Comparison of ENCODE assay signal across 18 mouse cellular contexts in the genomic region with DNA sequence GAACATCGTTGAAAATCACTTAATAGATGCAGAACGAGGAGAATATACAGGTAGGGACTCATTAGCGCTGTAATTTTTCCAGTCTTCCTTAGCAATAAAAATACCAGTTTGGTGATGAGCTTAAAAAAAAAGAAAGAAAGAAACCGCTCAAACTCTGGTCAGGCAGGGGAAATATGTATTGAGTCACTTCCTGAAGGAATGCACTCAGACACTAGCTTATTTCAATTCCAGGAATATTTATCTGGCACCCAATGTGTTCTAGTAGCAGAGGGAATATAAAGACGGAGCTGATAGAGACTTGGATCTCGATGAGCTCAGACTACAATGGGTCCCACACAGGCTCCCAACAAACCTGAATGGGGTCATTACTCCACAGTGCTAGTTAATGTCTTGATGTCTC. TPM values are rescaled to one million over a fixed set of nuclear protein-coding genes. Genes with fewer than 3 reads are reported as not detected.
"Had no signal": no experiment of that assay in that cellular context is flagged by ENCODE, and none has a peak within 500 bp of the region (broad histone marks: within the 10 kb centered on the region; RNA-seq: fewer than 3 reads in every experiment).

No protein-coding gene starts in this region.

- H3K9me3 ChIP-seq: liver, embryonic 13.5 days; liver, embryonic 15.5 days; lung, embryonic 15.5 days; midbrain, embryonic 12.5 days; midbrain, embryonic 15.5 days; neural tube, embryonic 12.5 days had no signal

- H3K36me3 ChIP-seq: liver, embryonic 13.5 days; liver, embryonic 15.5 days; lung, embryonic 15.5 days; midbrain, embryonic 12.5 days; midbrain, embryonic 15.5 days; neural tube, embryonic 12.5 days had no signal

- H3K4me1 ChIP-seq: liver, embryonic 13.5 days; liver, embryonic 15.5 days; megakaryocyte, embryonic 14.5 days had no signal

- DNase-seq: liver, embryonic 13.5 days; liver, postnatal 0 days; lung, adult 2 months; lung, postnatal 14 days; lung, postnatal 36 days; right cerebral cortex, postnatal 25 days; right cerebral cortex, postnatal 4 days; spleen, adult 18-20 months; thymus, adult 2 months; thymus, postnatal 25 days; thymus, postnatal 4 days had no signal

- H3K4me2 ChIP-seq: liver, embryonic 13.5 days; liver, embryonic 15.5 days; lung, embryonic 15.5 days; midbrain, embryonic 12.5 days; midbrain, embryonic 15.5 days; neural tube, embryonic 12.5 days had no signal

- ATAC-seq: liver, postnatal 0 days; midbrain, embryonic 15.5 days had no signal

- H3K9ac ChIP-seq: liver, embryonic 13.5 days; liver, embryonic 15.5 days; liver, postnatal 0 days; lung, embryonic 15.5 days; midbrain, embryonic 12.5 days; midbrain, embryonic 15.5 days; neural tube, embryonic 12.5 days had no signal

- H3K4me3 ChIP-seq: liver, embryonic 13.5 days; liver, embryonic 15.5 days; lung, embryonic 15.5 days; megakaryocyte, embryonic 14.5 days; midbrain, embryonic 12.5 days; midbrain, embryonic 15.5 days; neural tube, embryonic 12.5 days had no signal

- H3K27ac ChIP-seq: liver, embryonic 13.5 days; liver, embryonic 15.5 days; lung, embryonic 15.5 days; macrophage; midbrain, embryonic 12.5 days; midbrain, embryonic 15.5 days; neural tube, embryonic 12.5 days had no signal

RNA-seq across cellular contexts. Expression of gene Myocd, which starts 5.7 kb away (rescaled TPM):
- polyA plus RNA-seq: macrophage had no signal
